Mouse (Mus musculus): ENCODE measurements around the gene Dtl. TPM values are rescaled to one million over a fixed set of nuclear protein-coding genes. Genes with fewer than 3 reads are reported as not detected.
A peak's percentile ranks its signal among the peaks of the same experiment; 100 is the strongest.

The Dtl gene
- polyA plus RNA-seq, 1 experiment from 2014 or later, result 2.9 TPM

DNA sequence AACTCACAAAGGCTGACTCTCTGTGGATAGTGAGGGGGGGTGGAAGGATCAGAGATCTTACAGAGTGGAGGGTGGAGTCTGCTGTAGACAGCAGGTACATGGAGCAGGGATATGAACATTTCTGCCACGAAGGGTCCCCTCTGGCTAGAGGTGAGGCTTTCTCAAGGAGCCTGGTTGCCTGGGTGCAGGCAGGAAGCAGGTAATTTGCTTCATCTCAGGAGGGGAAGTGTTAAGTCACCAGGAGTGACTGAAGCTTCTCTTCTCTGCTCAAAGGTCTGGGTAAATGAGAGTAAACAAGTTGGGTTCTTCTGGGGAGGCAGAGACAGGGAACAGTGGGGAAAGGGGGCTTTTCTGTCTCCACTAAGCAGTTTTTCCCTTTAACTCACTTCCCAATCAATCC, 44.3 kb downstream of the Dtl start:
- 31% methylated on average over 1 of the region's 1 CpGs for WGBS

GRCm38 (mm10) chr1:191529406-191529805, 45.9 kb downstream of the Dtl start:
- no peak for TF ChIP-seq EP300 (IDR thresholded peaks at IDR 0.05)
- no peak for TF ChIP-seq CTCF (IDR thresholded peaks at IDR 0.05)
- Histone ChIP-seq H3K36me3 (ENCODE audit: insufficient read depth, low read length) (no peaks in the 10 kb centered on the region), H3K4me1 (ENCODE audit: insufficient read depth, low read depth, low read length) (no peaks in the 10 kb centered on the region), H3K9ac (replicated peaks; ENCODE audit: low read depth) (no peak overlapping the region), H3K9me3 (ENCODE audit: low read length) (no peaks in the 10 kb centered on the region), H3K27ac (ENCODE audit: low read length) (no peak overlapping the region), H3K4me3 (ENCODE audit: low read depth, low read length) (no peak overlapping the region), H3K27me3 (replicated peaks; ENCODE audit: insufficient read depth, low read length) (no peaks in the 10 kb centered on the region), H3K4me2 (replicated peaks; ENCODE audit: low read depth, low read length) (no peak overlapping the region)
- 81% methylated on average over 2 of the region's 2 CpGs for WGBS
- DNase-seq (ENCODE audit: low spot score) (no peak), ATAC-seq (no peak)

More for the DNA sequence above, 44.3 kb downstream of the Dtl start:
- H3K4me3 ChIP-seq (ENCODE audit: low read depth, low read length), result no peak overlapping the region
- H3K4me1 ChIP-seq (ENCODE audit: insufficient read depth, low read depth, low read length), result no peaks in the 10 kb centered on the region
- ATAC-seq (no peak), DNase-seq (ENCODE audit: low spot score) (no peak)
- no peak overlapping the region for H3K27ac ChIP-seq (ENCODE audit: low read length)
- TF ChIP-seq EP300 (IDR thresholded peaks at IDR 0.05), result no peak
- TF ChIP-seq CTCF (IDR thresholded peaks at IDR 0.05), result no peak
- no peaks in the 10 kb centered on the region for H3K27me3 ChIP-seq (replicated peaks; ENCODE audit: insufficient read depth, low read length)
- no peak overlapping the region for H3K4me2 ChIP-seq (replicated peaks; ENCODE audit: low read depth, low read length)
- no peak overlapping the region for H3K9ac ChIP-seq (replicated peaks; ENCODE audit: low read depth)
- no peaks in the 10 kb centered on the region for H3K9me3 ChIP-seq (ENCODE audit: low read length)
- no peaks in the 10 kb centered on the region for H3K36me3 ChIP-seq (ENCODE audit: insufficient read depth, low read length)

DNA sequence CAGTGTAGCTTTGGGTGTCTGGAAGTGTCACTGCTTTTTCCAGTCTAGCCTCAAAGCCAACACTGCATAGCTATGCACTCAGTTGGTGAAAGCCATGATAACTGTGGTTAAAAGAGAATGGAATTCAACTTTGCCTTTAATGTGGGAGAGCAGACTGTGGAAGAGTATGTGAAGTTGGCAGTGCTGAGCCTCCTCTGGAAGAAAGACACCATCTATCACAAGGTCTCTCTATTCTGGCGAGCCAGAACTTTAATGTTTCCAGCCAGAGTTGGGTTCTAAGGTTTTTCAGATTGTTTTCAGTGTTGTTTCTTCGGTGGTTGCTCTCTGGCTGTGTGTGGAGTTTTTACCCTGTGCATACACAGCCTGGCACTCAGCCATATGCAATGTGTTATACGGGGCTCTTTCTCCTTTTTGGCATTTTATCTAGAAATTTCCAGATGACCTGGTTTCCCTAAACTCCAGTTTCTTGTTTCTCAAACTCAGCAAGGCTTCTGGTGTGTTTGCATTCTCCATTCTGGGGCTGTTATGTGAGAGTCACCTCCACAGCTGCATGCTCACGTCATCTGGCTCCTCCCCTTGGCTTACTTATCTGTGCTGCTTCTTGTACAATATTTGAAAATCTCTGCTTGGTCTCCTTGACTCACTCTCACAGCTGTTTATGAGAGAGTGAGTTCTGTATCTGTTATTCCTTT, 47.3 kb downstream of the Dtl start:
- Histone ChIP-seq H3K4me3 (ENCODE audit: low read depth, low read length) (no peak overlapping the region), H3K9me3 (ENCODE audit: low read length) (no peaks in the 10 kb centered on the region), H3K4me2 (replicated peaks; ENCODE audit: low read depth, low read length) (no peak overlapping the region), H3K27me3 (replicated peaks; ENCODE audit: insufficient read depth, low read length) (no peaks in the 10 kb centered on the region), H3K4me1 (ENCODE audit: insufficient read depth, low read depth, low read length) (no peaks in the 10 kb centered on the region), H3K36me3 (ENCODE audit: insufficient read depth, low read length) (no peaks in the 10 kb centered on the region), H3K27ac (ENCODE audit: low read length) (no peak overlapping the region), H3K9ac (replicated peaks; ENCODE audit: low read depth) (no peak overlapping the region)
- no peak for TF ChIP-seq CTCF (IDR thresholded peaks at IDR 0.05)
- no peak for TF ChIP-seq EP300 (IDR thresholded peaks at IDR 0.05)
- WGBS, result 29% methylated on average over 4 of the region's 4 CpGs
- peak; percentile 40; the same call in 1 of the 2 replicates for ATAC-seq
- DNase-seq (ENCODE audit: low spot score), result peak; percentile 58

DNA sequence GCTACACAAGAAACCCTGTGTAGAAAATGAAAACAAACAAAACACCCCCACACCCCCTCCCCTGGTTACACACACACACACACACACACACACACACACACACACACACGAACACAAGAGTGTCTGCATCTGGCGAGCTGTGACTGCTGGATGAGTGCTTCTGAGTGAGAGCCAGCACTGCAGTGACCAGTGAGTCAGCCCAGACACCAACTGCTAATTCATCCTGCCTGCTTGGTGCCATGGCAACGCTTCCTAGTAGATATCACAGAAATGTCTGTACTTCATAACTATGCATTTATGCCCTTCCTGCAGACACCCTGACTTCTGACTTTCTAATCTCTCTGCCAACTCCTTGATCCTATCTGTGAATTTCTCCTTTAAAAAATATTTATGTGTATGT, 48.3 kb downstream of the Dtl start:
- Histone ChIP-seq H3K4me1 (ENCODE audit: insufficient read depth, low read depth, low read length) (no peaks in the 10 kb centered on the region), H3K27ac (ENCODE audit: low read length) (no peak overlapping the region), H3K9me3 (ENCODE audit: low read length) (no peaks in the 10 kb centered on the region), H3K4me2 (replicated peaks; ENCODE audit: low read depth, low read length) (no peak overlapping the region), H3K27me3 (replicated peaks; ENCODE audit: insufficient read depth, low read length) (no peaks in the 10 kb centered on the region), H3K4me3 (ENCODE audit: low read depth, low read length) (no peak overlapping the region), H3K9ac (replicated peaks; ENCODE audit: low read depth) (no peak overlapping the region), H3K36me3 (ENCODE audit: insufficient read depth, low read length) (no peaks in the 10 kb centered on the region)
- DNase-seq (ENCODE audit: low spot score) (peak; percentile 52), ATAC-seq (peak; percentile 55; the same call in 1 of the 2 replicates)
- 50% methylated on average over 1 of the region's 3 CpGs for WGBS
- TF ChIP-seq EP300 (IDR thresholded peaks at IDR 0.05), result no peak
- TF ChIP-seq CTCF (IDR thresholded peaks at IDR 0.05), result no peak

DNA sequence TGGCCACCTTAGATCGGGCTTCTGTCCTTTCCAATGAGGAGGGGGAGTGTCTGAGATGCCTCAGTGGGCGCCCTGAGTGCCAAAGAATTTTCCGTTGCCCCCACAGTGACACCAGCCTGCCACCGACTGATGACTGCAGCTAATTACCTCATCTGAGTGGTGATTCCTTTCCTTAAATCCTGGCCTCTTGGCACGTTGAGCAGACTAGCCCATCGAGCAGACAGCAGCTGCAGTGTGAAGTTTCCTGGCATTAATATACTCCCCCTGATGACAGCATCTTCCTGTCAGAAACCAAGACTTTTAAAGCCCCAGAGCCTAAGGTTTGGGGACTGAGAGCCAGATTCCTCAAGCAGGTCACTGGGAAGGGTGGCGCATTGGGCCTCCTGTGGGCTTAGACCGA, 53.9 kb downstream of the Dtl start:
- WGBS, result 63% methylated on average over 8 of the region's 8 CpGs
- no peaks in the 10 kb centered on the region for H3K36me3 ChIP-seq (ENCODE audit: insufficient read depth, low read length)
- H3K9ac ChIP-seq (replicated peaks; ENCODE audit: low read depth), result no peak overlapping the region
- DNase-seq (ENCODE audit: low spot score) (no peak), ATAC-seq (no peak)
- no peak overlapping the region for H3K4me2 ChIP-seq (replicated peaks; ENCODE audit: low read depth, low read length)
- no peaks in the 10 kb centered on the region for H3K4me1 ChIP-seq (ENCODE audit: insufficient read depth, low read depth, low read length)
- no peaks in the 10 kb centered on the region for H3K27me3 ChIP-seq (replicated peaks; ENCODE audit: insufficient read depth, low read length)
- no peaks in the 10 kb centered on the region for H3K9me3 ChIP-seq (ENCODE audit: low read length)
- no peak overlapping the region for H3K27ac ChIP-seq (ENCODE audit: low read length)
- H3K4me3 ChIP-seq (ENCODE audit: low read depth, low read length), result no peak overlapping the region
- TF ChIP-seq CTCF (IDR thresholded peaks at IDR 0.05), result no peak
- TF ChIP-seq EP300 (IDR thresholded peaks at IDR 0.05), result no peak

GRCm38 (mm10) chr1:191520669-191521068, 54.7 kb downstream of the Dtl start:
- 69% methylated on average over 10 of the region's 10 CpGs for WGBS
- ATAC-seq, result no peak
- no peaks in the 10 kb centered on the region for H3K9me3 ChIP-seq (ENCODE audit: low read length)
- no peak for DNase-seq (ENCODE audit: low spot score)
- no peaks in the 10 kb centered on the region for H3K4me1 ChIP-seq (ENCODE audit: insufficient read depth, low read depth, low read length)
- H3K4me3 ChIP-seq (ENCODE audit: low read depth, low read length), result no peak overlapping the region
- no peaks in the 10 kb centered on the region for H3K27me3 ChIP-seq (replicated peaks; ENCODE audit: insufficient read depth, low read length)
- no peaks in the 10 kb centered on the region for H3K36me3 ChIP-seq (ENCODE audit: insufficient read depth, low read length)
- H3K9ac ChIP-seq (replicated peaks; ENCODE audit: low read depth), result no peak overlapping the region
- no peak overlapping the region for H3K27ac ChIP-seq (ENCODE audit: low read length)
- TF ChIP-seq CTCF (IDR thresholded peaks at IDR 0.05) (no peak), EP300 (IDR thresholded peaks at IDR 0.05) (no peak)
- H3K4me2 ChIP-seq (replicated peaks; ENCODE audit: low read depth, low read length), result no peak overlapping the region

Measured in lung, postnatal 0 days (tissue).